Mouse (Mus musculus): ENCODE results near the gene Accsl.

Gene Accsl

DNA sequence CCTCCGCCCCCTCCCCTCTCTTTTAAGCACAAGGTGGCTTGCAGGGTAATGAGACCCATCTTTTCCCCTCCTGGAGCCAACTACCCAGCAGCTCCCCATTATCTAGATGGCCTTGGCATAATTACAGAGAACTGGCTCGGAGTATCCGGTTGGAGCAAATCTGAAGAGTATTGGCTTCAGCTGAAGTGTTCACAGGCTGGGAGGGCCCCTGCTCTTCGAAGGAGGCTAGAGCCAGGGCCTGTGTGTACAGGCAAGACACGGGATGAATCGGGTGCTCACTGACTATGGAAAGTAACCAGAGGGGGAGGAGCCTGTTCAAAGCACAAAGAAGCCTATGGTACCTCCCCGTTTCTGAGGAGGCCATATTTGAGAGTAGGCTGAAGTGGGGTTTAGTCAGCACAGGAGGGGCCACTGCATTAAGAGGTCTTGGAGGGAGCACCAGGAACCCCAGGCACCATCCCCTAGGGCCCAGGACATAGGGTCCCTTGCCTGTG, at the start of gene Accsl:
Accsl (minus strand) TSS at position 51 of the 494 bp plus-strand sequence.
- DNase-seq: no peak

DNA sequence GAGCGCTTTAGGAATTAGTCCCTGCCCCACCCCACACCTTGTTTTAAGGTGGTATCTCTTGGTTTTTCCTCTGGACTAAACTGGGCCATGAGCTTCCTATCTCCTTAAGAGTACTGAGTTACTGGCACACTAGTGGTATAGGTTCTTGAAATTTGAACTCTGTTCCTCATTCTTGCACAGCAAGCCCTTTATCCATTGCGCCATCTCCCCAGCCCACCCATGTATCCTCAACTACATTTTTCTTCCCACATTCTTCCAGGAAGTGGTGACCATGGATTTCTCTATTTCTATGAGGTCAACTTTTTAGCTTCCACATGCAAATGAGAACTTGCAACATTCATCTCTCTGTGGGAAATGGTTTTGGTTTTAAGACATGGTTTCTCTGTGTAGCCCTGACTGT, 44.6 kb upstream of the Accsl start:
- no peak for DNase-seq

DNA sequence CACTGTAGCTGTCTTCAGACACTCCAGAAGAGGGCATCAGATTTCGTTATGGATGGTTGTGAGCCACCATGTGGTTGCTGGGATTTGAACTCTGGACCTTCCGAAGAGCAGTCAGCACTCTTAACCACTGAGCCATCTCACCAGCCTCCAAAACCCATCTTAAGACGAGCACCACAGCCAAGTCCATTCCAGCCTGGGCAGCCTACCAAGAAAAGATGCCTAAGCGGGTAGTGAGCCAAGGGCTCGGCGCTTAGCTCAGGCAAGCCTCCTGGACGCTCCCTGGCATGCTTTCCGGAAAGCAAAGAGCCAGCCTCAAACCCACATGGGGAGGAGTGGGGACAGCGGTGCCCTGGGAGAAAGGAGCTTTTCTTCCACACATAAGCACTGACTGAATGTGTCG, 43.0 kb upstream of the Accsl start:
- peak; percentile 68 for DNase-seq

DNA sequence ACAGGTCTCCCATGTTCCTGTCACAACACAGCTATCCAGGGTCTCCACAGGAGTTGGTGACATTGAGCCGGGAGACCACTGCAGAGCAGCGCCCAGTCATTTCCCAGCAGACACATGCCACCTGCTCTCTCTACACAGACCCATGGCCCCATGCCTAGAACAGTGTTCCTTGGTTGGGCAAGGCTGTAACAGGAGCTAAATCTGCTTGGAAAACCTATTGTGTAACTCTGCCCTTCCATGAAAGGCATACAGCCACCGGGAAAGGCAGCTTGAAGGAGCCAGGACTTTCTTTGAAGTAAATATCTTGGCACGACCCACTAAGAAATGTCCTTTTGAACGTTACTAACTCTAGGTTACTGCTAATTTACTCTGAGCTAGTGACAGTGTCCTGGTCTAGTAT, 40.8 kb upstream of the Accsl start:
- DNase-seq: no peak

DNA sequence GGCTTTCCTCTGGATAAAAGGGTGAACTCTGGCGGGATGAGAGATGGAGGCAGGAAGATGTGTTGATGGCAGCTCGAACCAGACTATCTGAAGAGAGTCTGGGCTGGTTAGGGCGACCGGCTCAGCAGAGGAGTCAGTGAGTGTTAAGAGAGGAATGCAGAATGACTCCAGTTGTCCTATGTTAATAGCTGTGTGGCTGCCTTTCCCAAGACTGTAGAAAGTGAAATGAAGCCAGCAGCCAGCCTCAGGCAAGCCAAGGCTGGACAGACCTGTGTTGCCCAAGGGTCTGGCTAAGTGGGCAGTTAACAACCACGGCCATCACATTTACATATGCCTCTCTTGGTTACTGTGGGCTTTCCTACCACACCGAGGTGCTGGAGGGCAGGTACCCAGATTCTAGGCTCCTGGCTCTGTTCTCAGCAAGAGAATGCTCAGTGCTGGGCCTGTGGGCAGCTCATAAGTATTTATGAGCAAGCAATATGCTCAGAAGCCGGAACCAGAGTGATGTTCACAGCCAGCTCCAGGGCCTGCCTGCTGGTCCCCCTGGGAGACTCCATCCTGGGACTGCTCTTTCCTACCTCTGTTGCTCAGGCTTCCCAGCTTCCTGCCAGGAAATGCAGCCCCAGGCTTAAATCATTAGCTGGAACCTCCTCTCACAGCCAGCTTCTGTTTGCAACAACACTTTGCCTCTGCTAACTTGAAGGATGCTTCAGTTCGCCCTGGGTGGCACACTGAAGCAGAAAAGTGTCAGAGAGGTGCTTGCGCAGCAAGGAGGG, 38.8 kb upstream of the Accsl start:
- DNase-seq: no peak

DNA sequence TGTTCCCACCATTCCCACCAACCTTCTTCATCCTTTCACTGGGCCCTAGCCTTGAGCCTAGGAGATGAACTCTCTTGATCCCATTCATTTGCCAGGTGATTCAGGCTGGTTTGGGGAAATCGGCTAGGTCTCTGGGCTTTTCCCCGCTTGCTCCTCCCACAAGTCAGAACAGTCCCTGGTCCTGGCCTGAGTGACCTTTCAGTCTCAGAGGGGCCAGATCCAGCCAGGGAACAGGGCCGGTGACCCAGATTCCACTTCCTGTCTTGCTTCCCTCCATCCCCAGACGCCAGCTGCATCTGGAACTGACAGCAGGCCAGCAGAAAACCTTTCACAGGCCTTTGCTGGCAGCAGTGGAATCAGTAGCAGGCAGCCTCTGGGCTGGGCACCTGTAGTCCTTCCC, 37.4 kb upstream of the Accsl start:
- DNase-seq: no peak

DNA sequence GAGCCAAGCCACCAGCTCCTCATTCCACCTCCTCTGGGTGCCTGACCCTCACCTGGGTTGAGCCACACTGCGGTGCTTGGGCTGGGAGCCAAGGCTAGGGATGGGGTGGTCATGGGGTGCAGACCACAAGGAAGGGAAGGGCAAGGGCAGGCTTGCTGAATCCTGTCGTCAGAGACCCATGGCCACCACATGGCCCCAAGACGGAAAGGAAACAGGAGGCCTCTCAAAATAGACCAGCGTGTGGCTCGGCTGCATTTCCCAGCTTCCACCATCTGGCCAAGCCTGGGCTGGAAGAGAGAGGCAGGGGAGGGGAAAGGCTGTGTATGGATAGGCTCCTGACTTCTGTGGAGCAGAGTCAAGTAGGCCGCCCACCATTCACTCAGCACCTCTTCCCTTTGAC, 34.5 kb upstream of the Accsl start:
- DNase-seq: no peak

DNA sequence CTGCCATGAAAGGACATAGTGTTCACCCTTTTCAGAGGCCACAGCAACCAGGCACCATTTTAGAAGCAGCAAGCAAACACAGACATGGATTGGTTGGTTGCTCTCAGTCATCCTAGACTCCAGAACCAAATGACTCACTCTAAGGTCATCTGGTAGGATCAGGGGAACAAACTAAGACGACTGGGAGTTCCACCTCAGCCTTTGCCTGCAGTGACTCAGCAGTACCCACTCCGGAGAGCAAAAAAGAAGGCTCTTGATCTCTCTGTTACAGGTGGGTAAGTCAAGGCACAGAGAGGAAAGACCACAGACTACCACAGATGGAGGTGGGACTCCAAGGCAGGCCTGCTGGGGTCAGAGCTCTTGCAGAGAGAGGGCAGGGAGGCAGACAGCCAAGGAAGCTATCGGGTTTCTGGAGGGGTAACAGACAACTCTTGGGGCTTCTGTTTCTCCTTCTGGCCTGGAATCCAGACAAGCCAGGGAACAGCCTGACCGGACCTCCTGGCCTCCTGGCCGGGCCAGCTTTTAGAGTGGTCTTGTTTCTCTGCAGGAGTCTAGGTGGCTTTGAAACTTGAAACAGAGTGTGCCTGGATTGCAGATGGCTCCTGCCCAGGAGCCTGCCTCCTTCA, 33.8 kb upstream of the Accsl start:
- DNase-seq: no peak

DNA sequence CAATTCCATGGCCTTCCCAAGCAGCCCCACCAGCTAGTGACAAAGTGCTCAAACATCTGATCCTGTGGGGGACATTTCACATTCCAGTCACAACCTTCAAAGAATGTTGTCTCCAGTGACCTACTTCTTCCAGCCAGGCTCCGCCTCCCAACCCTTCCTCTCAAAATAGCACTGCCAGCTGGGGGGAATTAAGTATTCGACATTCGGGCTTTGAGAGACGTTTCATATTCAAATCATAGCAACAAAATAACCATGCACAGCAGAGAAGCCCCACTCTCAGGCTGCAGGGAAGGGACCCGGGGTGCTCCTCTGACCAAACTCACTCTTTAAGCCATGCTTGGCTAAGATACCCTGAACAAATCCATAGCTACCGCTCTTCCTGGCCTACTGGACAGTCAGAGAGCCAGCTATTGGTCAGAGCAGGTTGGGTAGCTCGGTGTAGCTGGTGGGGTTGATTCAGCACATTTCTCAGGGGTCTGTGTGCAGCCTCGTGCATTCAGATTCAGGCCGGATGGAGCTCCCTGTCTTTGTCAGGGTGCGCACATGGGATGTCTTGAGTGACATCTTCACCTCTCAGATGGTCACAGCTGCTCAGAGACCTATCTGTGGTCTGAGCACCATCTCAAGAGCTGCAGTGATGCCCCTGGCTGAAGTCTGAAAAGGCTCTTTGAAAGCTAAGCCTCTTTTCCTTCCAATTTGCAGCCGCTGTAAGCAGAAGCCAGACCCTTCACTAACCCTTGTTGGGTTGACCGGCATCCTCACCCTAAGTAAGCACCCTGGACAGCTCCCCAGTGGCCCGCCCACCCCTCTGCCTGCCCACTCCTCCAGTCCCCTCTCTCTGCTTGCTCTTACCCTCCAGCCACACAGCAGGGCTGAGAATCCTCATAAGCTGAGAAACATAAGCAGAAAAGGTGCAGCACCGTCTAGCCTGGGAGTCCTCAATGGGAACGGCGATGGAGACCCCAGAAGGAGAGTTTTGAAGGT, 30.7 kb upstream of the Accsl start:
- DNase-seq: no peak

DNA sequence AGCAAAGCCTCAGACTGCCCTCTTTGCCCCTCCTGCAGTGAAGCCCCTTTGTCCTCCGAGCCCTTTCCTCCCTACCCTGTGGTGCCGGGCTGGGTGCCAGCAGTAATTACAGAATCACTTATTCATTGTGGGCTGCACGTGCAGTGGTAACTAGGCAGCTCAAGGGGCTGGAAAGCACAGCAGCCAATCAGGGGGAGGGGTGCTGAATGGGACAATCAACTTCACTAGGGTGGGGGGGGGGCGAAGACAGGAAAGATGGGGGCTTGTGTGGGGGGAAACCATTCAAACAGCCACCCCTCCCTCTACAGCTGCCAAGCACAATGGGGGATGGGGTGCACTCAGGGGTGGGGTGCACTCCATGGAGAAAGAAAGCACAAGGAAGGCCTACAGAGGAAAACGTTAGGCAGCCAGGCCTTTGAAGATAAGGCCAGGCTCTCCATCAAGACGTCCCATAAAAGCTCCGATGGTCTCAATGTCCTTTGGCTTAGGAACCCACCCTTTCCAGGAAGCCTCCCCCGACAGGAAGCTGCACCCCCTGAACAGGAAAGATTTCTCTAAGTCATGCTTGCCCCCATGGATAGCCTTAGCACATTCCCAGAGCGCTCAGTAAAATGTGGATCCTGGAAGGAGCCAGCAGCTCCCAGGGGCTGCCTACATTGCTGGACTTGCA, 22.8 kb upstream of the Accsl start:
- no peak for DNase-seq

DNA sequence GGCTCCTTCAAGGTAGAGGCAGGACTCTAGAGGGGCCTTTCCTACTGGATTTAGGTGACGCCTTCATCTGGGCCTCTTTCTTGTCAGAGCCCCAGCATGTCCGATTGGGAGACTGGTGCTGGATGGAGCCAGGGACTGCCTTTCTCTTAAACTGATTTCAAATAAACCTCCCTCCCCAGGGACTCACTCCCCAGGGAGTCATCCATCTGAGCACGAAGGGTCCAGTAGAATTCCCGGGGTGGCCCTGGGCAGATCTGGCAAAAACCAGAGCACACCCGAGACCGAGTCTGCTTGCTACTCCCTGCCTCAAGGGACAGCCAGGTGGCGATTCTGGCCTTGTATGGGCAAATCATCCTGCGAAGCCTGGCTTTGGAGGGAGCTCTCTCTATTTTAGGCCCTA, 21.2 kb upstream of the Accsl start:
- no peak for DNase-seq

DNA sequence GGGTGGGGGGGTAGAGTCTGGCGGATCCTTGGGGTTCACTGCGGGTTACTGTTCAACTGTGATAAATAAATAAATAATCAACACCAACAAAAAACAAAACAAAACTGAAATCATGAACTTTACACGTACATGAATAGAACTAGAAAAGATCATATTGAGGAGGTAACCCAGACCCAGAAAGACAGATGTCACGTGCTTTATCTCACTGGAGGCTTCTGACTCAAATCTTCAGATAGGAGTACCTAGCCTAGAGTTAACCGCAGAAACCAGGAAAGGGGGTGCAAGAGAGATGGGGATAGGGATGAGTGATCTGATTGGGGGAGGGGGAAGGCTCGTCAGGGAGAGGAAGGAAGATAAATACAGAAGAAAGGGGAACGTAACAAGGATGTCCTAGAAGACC, 20.1 kb upstream of the Accsl start:
- DNase-seq: no peak

DNA sequence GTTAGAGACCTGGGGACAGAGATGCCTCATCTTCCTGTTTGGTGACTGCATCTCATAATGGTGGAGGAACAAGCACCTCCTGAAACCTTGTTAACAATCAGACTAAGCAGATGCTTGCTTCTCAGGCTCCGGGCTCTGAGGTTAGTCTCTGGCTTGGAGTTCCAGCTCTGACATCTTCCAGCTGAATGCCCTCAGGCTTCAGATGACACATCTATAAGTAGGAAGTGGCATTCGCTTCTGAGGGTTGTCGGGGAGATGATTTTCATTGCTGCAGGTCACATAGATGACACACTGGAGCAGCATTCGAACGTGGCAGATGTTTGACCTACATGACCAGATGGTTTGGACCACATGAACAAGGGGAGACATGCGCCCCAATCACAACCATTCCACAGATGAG, 19.4 kb upstream of the Accsl start:
- no peak for DNase-seq

DNA sequence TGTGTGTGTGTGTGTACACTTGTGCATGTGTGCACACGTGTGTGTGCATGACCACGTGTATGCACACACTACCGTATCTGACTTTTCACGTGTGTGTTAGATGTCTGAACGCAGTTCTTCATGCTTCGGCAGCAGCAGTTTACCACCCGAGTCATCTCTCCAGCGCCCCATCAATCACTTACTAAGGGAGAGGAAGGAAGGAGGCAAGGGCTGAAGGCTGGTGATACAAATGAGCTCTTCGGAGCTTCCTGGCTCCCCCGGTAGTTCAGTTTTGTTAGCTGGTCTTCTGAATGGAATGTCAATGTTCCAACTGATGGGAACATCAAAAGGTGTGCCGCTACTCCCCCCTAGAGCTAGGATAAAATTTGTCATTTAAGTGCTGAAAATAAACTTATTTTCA, 18.3 kb upstream of the Accsl start:
- DNase-seq: no peak

DNA sequence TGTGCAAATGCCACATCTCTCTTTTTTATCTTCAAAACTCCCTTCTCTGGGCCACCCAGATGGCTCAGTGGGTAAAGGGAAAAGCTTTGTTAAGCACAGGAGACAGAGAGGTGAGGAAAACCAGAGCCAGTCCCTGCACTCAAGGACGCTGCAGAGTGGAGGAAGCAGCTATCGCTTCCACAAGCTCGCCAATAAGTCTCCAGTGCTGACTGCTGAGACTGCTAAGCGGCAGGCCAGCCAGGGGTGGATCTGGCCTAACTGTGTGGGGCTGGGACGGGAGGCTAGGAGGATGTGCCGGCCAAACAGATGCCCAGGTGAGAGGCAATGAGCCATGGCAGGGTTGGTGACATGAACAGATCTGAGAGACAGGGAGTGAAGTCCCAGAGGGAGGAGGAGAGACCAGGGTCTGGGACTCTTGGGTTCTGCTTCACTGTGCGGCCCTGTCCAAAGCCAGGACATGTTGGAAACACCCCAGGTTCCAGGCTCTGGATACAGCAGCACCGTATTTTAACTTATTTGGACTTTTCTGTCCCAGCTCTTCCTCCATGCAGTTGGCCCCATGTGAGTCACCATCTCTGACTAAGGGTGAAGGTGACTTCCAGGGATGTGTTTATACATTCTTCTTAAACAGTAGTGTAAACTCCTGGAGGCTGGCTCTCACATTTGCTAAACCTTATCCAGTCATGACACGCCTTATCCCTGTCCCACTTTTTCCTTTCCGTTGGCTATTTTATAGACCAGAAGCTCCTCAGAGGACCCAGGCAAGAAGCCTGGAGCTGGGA, 17.2 kb upstream of the Accsl start:
- DNase-seq: no peak

DNA sequence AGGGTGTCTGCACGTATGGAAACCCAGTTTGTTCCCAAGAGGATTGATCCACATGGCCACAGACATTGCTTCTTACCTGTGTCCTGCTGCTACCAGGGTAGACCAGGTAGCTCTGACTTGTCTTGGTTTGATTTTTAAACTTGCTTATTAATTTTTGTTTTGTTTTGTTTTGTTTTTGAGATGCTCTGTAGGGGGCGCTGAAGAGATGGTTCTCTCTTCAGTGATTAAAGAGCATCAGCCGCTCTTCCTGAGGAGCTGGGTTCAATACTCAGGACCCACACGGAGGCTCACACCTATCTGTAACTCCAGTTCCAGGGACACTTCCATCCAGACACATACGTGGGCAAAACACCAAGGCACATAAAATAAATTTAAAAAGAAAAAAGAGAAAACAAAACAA, 14.1 kb upstream of the Accsl start:
- DNase-seq: no peak

DNA sequence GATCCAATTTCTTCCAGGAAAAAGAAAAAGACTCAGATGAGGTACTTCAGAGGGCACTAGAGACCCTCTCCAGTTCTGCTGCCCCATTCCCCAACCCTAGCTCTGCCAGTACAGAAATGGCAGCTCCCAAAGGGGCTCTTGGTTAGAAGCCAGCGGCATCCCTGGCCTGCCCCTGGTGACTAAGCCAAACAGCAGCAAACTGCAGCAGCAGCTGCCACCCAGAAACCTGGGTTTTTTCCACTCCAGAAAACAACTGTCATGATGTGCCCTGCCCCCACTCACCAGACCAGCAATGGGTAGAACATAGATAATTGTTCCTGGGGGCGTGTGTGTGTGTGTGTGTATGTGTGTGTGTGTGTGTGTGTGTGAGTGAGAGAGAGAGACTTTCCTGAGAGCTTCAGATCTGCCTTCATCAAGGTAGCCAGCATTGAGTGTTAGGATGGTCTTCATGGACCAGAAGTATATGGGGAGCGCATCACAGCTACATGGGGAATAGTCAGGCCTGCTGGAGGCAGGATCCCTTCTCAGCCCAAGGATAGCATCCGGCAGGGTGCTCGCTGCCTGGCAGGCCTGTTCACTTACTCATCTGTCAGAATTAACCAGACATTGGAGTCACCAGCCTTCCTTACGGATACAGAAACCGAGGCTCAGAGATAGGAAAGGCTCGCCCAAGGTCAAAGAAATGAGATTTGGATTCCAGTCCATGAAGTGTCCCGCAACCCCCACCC, 12.8 kb upstream of the Accsl start:
- no peak for DNase-seq

DNA sequence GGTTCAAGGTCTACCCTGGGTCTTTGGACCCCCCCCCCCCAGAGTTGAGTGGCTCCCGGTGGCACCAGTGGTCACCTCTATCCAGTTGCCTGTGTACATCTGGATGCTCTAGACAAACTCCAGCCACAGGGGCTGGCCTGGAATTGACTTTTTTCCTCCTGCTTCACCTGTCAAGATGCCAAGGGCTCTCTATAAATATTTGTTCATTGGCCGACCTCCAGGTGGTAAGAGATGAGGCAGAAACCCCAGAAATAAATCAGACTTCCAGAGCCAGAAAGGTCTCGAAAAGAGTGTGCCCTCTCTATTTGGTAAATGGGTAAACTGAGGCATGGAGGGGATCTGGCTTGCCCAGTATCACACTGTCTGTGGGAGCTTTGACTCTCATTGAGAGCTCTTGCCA, 12.0 kb upstream of the Accsl start:
- no peak for DNase-seq

DNA sequence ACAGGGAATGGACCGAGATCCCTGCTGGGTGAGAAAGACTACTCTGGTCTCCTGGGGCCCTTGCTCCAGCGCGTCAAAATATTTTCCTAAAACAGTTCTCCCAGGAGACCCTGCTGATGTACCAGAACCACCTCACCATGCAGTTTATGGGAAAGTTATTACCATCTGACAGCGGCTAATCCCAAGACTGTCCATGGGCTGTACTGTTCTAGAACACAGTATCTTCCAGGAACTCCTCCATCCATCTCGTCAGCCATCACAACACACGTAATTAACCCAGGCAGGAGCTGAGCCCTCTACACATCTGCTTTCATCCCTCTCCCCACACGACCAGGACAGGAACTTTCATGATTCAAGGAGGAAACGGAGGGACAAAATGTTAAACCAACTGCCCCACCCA, 11.5 kb upstream of the Accsl start:
- no peak for DNase-seq

DNA sequence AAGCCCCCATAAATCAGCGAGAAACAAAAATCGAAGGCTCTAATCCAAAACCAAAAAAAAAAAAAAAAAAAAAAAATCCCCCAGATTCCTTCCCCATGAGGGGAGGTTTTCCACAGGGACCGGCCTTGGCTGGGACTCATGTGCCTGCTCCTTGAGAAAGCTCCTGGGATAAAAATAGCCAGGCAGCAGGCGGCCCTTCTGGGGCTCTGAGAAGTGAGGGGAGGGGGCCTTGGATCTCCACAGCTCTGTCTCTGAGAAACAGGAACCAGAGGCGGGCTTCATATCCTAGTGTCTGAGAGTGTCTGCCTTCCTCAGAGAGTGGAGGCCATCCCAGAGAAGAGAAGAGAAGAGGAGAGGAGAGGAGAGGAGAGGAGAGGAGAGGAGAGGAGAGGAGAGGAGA, 8.0 kb upstream of the Accsl start:
- DNase-seq: no peak

DNA sequence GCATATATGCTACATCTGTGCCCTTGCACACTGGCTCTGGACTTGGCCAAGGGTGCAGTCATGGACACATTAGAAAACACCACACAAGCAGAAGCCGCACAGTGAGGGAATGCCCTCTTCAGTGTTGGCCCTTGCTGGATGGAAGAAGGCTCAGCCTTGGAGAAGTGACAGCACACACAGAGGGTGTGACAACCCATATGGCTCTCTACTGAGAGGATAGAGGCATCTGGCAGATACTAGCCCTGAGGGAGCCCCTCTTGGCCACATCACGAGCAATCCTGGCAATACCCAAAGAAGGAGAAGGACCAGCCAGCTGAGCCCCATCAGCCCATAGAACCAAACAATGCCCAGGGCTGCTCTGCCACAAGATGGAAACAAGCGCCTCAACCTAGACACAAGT, 5.6 kb upstream of the Accsl start:
- no peak for DNase-seq

DNA sequence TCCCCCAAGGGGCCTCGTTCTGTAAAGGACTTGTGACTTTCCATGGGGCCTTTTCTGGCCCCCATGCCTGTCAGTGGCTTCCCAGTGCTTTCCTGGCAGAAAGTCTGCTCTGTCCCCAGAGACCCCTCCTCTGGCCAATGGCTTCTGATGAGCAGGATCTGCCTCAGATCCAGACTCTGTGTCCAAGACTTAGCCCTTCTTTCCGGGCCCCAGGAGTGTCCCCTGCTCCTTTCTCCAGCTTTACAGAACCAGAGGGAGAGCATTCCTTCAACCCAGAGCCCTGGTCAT, 5.2 kb upstream of the Accsl start:
- no peak for DNase-seq
